Mouse (Mus musculus) cerebellum, adult 2 months (tissue): ENCODE measurements around the gene Ly6f.

Source experiments
- CTCF ChIP-seq: fragments of 200-500 bp; IDR thresholded peaks from 2 replicates; pipeline ENCODE4 v1.5.1; 2011; ENCODE audit warnings: low read depth, mild to moderate bottlenecking, control low read depth, low read length, moderate library complexity, borderline replicate concordance; ENCODE audit not compliant: insufficient read depth
- POLR2A ChIP-seq: fragments of 200-500 bp; IDR thresholded peaks from 2 replicates; pipeline ENCODE4 v1.6.1; 2011; ENCODE audit warnings: low read length, control low read depth, borderline replicate concordance; ENCODE audit not compliant: insufficient read depth

DNA sequence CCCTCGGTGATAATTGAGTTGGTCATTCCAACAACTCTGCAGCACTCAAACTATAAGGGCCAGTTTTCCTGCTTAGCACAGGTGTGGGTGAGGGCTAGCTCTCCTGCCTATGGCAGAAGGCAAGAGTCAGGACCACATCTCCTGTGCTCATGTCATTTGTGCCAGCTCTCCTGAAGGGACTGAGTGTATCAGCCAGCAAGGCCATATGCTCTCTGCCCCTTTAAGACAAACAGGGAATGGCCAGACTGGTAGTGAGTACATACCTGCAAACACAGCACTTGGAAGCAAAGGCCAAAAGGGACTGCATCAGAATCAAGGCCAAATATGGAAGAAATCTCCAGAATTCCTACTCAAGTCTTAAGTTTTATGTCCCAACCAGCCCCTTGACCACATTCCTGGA lies 41.7 kb downstream of the Ly6f start:
- TF ChIP-seq POLR2A = no peak
- TF ChIP-seq CTCF = no peak
